Mouse (Mus musculus) thymus, adult 2 months (tissue): ENCODE data around the gene Hhip. TPM values are rescaled to one million over a fixed set of nuclear protein-coding genes. Genes with fewer than 3 reads are reported as not detected.
"Not testable (repeated sequence)": the region's sequence is repeated elsewhere in the genome, so short reads cannot be mapped to it uniquely, and the experiment has no call there.

Experiments
- DNase-seq: peaks from one replicate; pipeline ENCODE4 v3.0.0; 2021
- H3K27ac ChIP-seq: fragments of 200-500 bp; 2 replicates; pipeline ENCODE4 v1.5.1; 2012; ENCODE audit warnings: low read length, control low read depth; ENCODE audit not compliant: control insufficient read depth, insufficient read depth
- H3K27me3 ChIP-seq: fragments of 200-500 bp; 2 replicates; pipeline ENCODE4 v1.6.1; 2012; ENCODE audit warnings: mild to moderate bottlenecking, low read length, moderate library complexity, mixed read lengths; ENCODE audit not compliant: control insufficient read depth, insufficient read depth
- H3K36me3 ChIP-seq: fragments of 200-500 bp; 2 replicates; pipeline ENCODE4 v1.6.1; 2012; ENCODE audit warnings: mild to moderate bottlenecking, low read length, moderate library complexity; ENCODE audit not compliant: control insufficient read depth, insufficient read depth
- H3K4me1 ChIP-seq: fragments of 200-500 bp; replicated peaks from 2 replicates; pipeline ENCODE4 v1.6.1; 2012; ENCODE audit warnings: low read length; ENCODE audit not compliant: control insufficient read depth, insufficient read depth
- H3K4me3 ChIP-seq: fragments of 200-500 bp; 2 replicates; pipeline ENCODE4 v1.5.1; 2012; ENCODE audit warnings: mild to moderate bottlenecking, low read length, control low read depth, moderate library complexity; ENCODE audit not compliant: control insufficient read depth, insufficient read depth
- CTCF ChIP-seq: fragments of 200-500 bp; IDR thresholded peaks from 2 replicates; pipeline ENCODE4 v1.5.1; 2012; ENCODE audit warnings: mild to moderate bottlenecking, control low read depth, low read length, moderate library complexity, borderline replicate concordance; ENCODE audit not compliant: control insufficient read depth, poor library complexity, insufficient read depth; ENCODE audit errors: extremely low read depth
- POLR2A ChIP-seq: fragments of 200-500 bp; IDR thresholded peaks from 2 replicates; pipeline ENCODE4 v1.6.1; 2012; ENCODE audit warnings: mild to moderate bottlenecking, low read length, control low read depth, moderate library complexity; ENCODE audit not compliant: control insufficient read depth, poor library complexity, insufficient read depth; ENCODE audit errors: extremely low read depth
- WGBS: fragments of 180-500 bp; shearing (Covaris S2); methylation state at CpG from one replicate; pipeline ENCODE4 v1.1.7; 2018; 5-methylcytosine and 5-hydroxymethylcytosine counted together
- polyA plus RNA-seq: library from polyadenylated mRNA; depleted of rRNA; stranded (reverse); fragments of >200 nt; gene quantifications from 2 replicates; pipeline ENCODE4 v1.2.3, GENCODE M21; 2012

Hhip gene
- polyA plus RNA-seq, 1 experiment = 2.5 TPM

- Histone ChIP-seq H3K36me3 (no peaks in the 10 kb centered on the region), H3K27me3 (no peaks in the 10 kb centered on the region), H3K4me1 (no peaks in the 10 kb centered on the region), H3K4me3 (no peak overlapping the region), H3K27ac (no peak overlapping the region)
- DNase-seq = no peak
- WGBS = 88% methylated on average over 5 of the region's 5 CpGs
- TF ChIP-seq CTCF (no peak), POLR2A (no peak)
These were observed 55.5 kb downstream of the Hhip start for GRCm38 (mm10) chr8:80002313-80002712.

DNA sequence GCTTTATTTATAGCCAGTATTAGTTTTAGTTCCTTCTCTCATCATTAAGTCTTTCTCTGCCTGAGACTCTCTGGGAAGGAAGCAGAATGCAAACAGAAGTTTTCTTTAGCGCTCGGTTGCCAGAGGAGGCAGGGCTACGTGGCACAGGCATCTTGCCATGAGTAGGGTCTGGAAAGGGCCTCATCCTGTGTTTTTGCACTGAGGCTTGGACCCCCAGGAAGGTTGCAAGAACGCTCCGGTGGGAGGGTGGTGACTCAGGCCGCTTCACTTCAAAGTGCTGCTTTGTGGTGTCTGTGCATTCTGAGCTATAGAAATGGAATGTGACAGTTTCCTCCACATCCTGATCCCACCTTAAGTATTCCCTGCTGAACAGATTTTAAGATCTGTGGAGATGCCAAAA is 62.7 kb downstream of the Hhip start:
- no peaks in the 10 kb centered on the region for H3K36me3 ChIP-seq
- no peak for DNase-seq
- no peak overlapping the region for H3K27ac ChIP-seq
- TF ChIP-seq CTCF = no peak
- no peak for TF ChIP-seq POLR2A
- no peaks in the 10 kb centered on the region for H3K4me1 ChIP-seq
- H3K27me3 ChIP-seq = no peaks in the 10 kb centered on the region
- H3K4me3 ChIP-seq = no peak overlapping the region
- WGBS = 80% methylated on average over 6 of the region's 6 CpGs

- Histone ChIP-seq H3K36me3 (no peaks in the 10 kb centered on the region), H3K4me3 (no peak overlapping the region), H3K27ac (no peak overlapping the region), H3K4me1 (no peaks in the 10 kb centered on the region), H3K27me3 (no peaks in the 10 kb centered on the region)
- WGBS = 91% methylated on average over 1 of the region's 1 CpGs
- no peak for DNase-seq
- no peak for TF ChIP-seq CTCF
- no peak for TF ChIP-seq POLR2A
These were observed 64.3 kb downstream of the Hhip start for GRCm38 (mm10) chr8:79993507-79993906.

DNA sequence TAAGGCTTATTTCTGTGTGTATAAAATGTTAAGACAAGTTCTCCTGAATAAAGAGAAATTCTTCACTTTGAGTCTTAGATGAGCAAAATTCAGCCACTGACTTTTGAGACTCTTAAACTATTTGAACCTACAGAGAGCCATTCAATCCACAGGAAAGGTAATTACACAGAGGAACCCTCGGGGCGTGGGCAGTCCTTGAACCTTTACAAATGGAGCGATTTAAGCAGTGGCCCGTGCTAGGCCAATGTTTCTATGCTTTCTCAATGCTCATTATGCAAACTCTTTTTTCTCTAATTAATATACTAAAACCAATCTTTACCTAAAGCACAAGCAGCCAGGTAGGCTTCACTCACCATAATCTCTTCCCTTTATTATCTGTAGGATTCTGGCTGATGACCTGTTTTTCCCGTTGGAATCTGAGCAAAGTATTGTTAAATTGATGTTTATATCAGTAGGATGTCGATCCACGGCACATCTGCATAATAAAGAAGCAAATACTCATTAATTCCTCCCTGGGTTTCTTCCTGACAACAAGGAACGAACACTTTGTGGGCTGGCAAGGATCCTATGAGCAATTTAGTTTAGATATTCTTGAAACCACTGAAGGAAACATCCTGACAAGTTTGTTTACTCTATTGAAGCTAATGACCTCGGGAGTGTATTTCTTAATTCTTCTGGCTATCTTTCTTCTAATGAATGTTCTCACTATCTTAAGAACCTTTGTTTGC is 65.5 kb downstream of the Hhip start:
- Histone ChIP-seq H3K27me3 (no peaks in the 10 kb centered on the region), H3K36me3 (no peaks in the 10 kb centered on the region), H3K27ac (no peak overlapping the region), H3K4me1 (no peaks in the 10 kb centered on the region), H3K4me3 (no peak overlapping the region)
- TF ChIP-seq POLR2A (no peak), CTCF (no peak)
- 85% methylated on average over 9 of the region's 9 CpGs for WGBS
- DNase-seq = no peak

DNA sequence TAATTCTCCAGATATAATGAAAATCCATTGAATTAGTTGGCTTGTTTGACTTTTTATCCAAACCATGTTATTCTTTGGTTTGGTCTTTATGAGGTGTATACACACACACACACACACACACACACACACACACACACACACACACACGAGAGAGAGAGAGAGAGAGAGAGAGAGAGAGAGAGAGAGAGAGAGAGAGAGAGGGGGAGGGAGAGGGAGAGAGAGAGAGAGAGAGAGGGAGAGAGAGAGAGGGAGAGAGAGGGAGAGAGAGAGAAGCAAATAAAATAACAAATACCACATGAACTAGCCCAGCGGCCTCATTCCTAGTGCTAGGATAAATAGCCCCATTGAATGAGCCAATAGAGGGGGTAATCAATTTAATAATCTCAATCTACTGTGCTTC is 66.4 kb downstream of the Hhip start:
- not testable (repeated sequence) for H3K4me3 ChIP-seq, H3K27me3 ChIP-seq, DNase-seq, H3K36me3 ChIP-seq, H3K4me1 ChIP-seq, H3K27ac ChIP-seq
- 100% methylated on average over 1 of the region's 2 CpGs for WGBS

- TF ChIP-seq CTCF = no peak
- Histone ChIP-seq H3K4me3 (no peak overlapping the region), H3K27me3 (no peaks in the 10 kb centered on the region), H3K4me1 (no peaks in the 10 kb centered on the region), H3K27ac (no peak overlapping the region), H3K36me3 (no peaks in the 10 kb centered on the region)
- DNase-seq = no peak
- WGBS = 94% methylated on average over 2 of the region's 2 CpGs
These were observed 72.9 kb downstream of the Hhip start for GRCm38 (mm10) chr8:79984946-79985345.

GRCm38 (mm10) chr8:79982144-79982543 is 75.7 kb downstream of the Hhip start:
- H3K27me3 ChIP-seq = no peaks in the 10 kb centered on the region
- no peak for DNase-seq
- no peak overlapping the region for H3K4me3 ChIP-seq
- H3K27ac ChIP-seq = no peak overlapping the region
- 88% methylated on average over 4 of the region's 4 CpGs for WGBS
- TF ChIP-seq CTCF (no peak), POLR2A (no peak)
- no peaks in the 10 kb centered on the region for H3K36me3 ChIP-seq
- no peaks in the 10 kb centered on the region for H3K4me1 ChIP-seq
